Mouse (Mus musculus) left cerebral cortex, postnatal 36 days (tissue): ENCODE data around the gene Stard10. TPM values are rescaled to one million over a fixed set of nuclear protein-coding genes. Genes with fewer than 3 reads are reported as not detected.

Experiments
- DNase-seq, 2 experiments: peaks; one replicate each; pipeline ENCODE4 v3.0.0; 2021 to 2022; ENCODE audit warnings: low spot score in 2 of 2, mixed read lengths in 1 of 2
- intact Hi-C: fragments of 180-260 bp; cut with DNase I; formaldehyde crosslinking; loops from one replicate; pipeline ENCODE4 v1.15.1; 2025
- total RNA-seq, 2 experiments: library from RNA; stranded (reverse); gene quantifications; 2 replicates each; pipeline ENCODE4 v1.2.3; 2021

The Stard10 gene
- total RNA-seq: 10 to 100 TPM; 75.7 to 85.6 TPM

DNA sequence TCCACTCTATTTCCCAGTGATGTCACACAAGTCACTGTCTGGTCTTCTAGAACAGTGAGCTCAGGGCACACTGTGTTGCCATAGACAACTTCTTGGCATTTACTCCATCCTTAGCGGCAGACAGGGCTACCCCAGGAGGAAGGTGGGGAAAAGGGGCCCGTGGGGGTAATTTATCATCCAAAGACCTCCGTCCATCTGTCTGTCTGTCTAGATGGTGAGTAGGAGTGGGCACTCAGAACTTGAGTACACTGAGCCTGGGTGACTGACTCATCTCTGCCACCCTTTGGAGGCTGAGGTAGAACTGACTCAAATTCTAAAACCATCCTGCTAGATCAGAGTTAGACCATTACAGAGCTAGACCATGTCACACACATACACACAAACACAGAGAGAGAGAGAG, at the start of gene Stard10:
Gene Stard10, plus strand, starts transcription at position 73 of the 400 bp plus-strand sequence.
- intact Hi-C loops: no loop called here
- no peak for DNase-seq

DNA sequence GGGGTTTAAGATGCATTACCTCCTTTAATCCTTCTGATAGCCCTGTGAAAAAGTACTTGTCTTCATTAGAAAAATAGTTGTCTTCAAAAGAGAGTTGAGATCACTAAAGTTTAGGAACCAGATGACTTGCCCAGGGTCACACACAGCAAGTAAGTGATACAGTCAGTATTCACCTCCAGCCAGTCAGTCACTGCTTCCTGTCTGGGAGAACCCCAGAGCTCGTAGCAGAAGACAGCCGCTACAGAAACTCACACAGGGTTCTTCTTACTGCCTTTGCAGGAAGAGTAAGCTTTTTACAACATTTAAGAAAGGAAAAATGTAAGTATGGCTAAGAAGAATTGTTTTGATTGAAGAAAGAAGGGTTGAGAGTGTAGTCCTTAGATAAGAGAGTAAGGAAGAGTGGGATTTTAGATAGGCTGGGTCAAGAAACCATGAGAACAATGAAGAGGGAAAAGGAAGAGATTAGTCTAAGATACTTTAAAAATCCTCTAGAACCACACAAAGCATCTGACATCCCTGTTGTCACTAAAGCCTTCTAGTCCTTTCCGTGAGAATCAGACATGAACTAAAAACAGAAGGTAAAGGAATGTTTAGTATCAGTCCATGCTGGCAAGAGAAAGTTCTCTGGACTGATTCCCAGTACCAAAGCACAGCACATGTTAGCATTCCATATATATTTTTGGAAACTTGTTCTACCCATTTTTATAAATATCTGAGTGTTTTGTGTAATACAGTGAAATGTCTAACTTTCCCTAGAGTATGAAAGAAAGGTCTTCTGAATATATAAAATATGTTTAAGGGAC, 49.2 kb upstream of the Stard10 start:
- intact Hi-C loops: no loop called here
- DNase-seq: no peak

DNA sequence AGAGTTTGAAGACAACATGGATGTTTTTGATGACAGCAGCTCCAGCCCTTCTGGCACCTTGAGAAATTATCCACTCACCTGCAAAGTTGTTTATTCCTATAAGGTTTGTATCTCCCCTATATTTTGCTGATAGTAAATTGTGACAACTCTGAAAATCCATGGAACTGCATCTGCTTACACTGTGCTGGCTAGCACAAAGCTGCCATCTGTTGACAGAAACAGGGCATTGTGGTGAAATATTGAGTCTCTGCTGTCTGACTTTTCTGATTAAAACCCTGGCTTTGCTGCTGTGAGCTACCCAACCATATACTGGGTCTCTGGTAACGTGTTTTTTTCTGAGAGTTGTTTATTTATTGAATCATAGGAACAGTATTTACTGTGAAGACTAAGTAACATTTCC, 45.3 kb upstream of the Stard10 start:
- no peak for DNase-seq
- intact Hi-C loops: no loop called here

DNA sequence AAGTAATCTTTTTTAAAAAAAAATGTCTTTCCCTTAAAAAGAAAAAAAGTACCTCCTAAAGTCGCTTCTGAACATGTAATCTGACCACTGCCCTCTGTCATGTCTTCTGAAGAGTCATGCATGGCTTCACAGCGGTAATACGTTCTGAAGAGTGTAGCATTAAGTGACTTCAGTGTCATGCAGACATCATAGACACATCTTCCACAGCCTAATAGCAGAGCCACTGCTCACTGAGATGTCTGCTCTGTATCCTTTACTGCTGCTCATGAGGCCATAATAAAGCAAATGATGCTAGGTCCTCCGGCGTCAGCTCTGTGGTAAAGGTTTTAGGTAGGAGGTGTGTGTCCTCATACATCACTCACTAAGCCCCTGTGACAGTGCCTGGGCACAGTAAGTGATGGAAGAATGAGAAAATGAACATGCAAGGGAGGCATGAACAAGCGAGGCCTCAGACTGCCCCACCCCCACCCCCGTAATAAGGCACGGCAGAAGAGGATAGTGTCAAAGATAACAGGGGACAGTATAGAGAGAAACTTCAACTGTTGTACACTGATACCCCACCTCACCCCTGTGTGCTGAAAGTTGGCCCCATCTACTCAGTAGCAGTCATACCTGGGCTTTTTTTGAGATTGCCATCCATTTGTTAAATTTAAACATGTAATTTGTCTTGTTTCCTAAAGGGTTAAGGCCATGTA, 44.3 kb upstream of the Stard10 start:
- intact Hi-C loops: no loop called here
- DNase-seq: no peak

DNA sequence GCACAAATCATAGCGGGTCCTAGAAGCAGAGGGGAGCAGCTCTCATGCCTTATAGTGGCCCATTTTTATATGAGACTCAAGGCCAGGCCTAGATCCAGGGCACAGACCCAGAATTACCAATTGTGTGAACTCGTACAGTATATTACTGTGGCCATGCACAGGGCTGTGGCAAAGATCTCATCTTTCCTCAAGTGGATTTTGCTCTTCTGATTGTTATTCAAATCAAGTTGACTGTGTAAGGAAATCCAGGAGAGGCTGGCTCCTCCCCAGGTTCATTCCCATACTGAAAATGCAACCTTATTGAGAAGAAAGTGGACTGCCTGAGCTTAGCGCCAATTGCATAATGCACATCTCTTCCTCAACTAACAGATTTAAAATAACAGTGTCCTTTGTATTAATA, 34.2 kb upstream of the Stard10 start:
- DNase-seq: no peak
- intact Hi-C loops: no loop called here

DNA sequence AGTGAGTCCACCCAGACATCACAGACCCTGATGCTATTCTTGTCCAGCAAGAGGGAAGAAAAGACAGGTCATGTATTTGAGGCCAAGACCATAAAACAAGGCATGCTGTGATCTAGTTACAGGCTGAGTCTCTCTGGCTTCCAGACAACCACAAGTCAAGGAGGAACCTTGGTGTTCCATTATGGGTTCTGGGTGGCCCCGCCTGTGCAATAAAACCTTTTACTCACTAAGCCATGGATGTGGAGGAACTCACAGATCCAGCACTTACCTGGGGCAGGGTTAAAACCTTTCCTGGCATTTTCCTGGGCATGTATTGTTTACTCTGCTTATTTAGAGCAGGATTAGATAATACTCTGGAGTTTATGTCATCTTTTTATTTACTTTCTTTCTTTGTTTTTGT, 32.4 kb upstream of the Stard10 start:
- DNase-seq: no peak
- intact Hi-C loops: loop anchor here (2.0 kb wide), 1 partner anchor 224 kb away; no protein-coding TSS in a partner anchor

DNA sequence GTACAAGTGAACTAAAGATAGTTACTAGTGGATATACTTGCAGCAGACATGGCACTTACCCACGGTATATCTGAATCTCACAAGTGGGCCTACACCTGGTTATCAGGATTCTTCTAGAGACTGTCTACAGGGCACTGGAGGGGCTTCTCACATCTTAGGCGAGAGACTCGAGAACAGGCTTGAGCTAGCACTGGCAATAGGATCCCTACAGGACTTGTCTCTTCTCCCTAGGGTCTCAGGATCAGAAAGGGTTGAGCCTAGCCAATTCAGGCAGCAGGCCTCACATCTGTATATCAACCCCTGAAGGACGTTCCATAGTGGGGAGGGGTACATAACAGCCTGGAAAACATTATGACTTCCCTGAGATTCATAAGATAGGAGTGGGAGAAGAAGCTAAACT, 30.0 kb upstream of the Stard10 start:
- intact Hi-C loops: no loop called here
- DNase-seq: no peak

DNA sequence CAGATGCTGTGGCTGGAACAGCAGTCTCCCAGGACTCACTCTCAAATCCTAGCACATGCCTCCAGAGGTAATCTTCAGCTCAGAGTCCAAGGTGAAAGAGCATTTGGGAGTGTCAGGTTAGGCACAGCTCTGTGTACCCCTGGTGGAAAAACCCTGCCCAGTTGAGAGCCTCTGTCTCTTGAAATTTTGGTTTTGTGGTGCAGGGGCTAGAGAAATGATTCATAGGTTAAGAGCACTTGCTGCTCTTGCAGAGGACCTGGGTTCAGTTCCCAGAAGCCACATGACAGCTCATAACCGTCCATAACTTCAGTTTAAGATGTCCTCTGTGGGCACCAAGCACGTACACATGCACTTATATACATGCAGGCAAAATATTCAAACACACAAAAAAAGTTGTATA, 29.1 kb upstream of the Stard10 start:
- DNase-seq: no peak
- intact Hi-C loops: no loop called here

DNA sequence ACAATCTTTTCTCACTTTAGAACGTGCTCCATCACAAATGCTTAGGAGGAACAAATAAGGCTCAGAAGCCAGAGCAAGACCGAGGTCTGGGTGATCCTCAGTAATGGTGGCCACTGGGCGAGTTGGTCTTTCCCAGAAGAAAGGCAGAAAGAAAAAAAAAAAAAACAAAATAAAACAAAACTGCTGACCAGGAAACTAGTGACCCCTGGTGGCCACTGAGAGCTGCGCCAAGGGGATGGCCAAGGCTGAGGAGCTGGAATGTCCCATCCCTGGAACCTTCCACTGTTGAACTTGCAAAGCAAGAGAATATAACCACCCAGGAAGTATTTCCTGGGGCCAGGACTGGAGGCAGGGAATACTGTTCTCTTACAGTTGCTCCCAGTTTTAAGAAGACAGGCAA, 28.4 kb upstream of the Stard10 start:
- intact Hi-C loops: no loop called here
- no peak for DNase-seq

DNA sequence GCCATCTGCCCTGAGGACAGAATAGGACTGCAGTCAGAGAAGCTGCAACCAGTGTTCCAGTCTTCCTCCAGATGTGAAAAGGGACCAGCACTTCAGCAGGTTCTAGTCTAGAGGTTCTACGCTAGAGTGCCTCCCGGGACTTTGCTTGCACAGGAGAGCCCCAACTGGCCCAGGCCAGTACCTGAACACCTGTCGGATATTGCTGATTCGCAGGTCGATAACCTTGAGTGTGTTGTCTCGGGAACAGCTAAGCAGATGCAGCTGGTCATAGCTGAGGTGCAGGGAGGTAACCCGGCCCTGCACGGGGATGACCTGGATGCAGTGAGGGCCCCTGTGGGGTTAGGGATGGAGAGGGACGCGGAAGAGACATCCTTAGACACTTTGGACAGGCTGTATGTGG, 26.5 kb upstream of the Stard10 start:
- intact Hi-C loops: loop anchor here (10.0 kb wide), 1 partner anchor 386 kb away; no protein-coding TSS in a partner anchor

DNA sequence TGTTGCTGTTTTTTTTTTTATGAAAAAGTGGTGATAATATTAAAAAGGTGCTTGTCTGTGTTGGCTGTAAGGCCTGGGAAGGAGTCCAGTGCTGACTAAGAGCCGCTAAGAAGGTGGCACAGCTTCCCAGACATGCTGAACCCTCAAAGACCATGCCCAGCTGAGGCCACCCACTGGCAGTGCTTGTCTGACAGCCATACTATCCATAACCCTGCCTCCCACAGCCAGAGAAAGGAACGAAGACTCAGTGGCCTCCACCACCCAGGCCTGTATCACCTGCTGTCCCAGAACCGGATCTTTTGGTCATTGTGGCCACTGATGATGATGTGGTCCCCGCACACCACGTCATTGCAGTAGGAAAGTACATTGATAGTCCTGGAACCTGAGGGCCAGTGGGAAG, 25.7 kb upstream of the Stard10 start:
- no peak for DNase-seq
- intact Hi-C loops: loop anchor here (10.0 kb wide), 1 partner anchor 386 kb away; no protein-coding TSS in a partner anchor

More for the DNA sequence above, 26.5 kb upstream of the Stard10 start:
- no peak for DNase-seq

DNA sequence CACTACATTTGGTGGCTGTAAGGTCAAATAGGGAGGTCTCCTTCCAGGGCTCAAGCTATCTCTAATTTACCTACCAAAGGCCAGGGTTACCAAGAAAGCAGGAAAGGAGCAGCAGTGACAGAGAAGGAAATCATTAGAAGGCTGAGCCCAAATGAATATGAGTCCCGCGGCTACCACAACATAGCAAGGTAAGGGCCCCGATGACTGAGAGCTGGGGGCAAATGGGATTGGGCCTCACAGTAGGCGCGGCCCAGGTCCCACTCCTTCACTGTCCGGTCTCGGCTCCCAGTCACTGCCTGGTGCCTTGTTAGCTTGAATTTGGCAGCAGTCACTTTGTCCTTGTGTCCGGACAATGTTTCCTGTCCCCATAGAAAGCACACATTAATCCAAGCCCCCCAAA, 25.2 kb upstream of the Stard10 start:
- DNase-seq: no peak
- intact Hi-C loops: loop anchor here (10.0 kb wide), 1 partner anchor 387 kb away; no protein-coding TSS in a partner anchor

DNA sequence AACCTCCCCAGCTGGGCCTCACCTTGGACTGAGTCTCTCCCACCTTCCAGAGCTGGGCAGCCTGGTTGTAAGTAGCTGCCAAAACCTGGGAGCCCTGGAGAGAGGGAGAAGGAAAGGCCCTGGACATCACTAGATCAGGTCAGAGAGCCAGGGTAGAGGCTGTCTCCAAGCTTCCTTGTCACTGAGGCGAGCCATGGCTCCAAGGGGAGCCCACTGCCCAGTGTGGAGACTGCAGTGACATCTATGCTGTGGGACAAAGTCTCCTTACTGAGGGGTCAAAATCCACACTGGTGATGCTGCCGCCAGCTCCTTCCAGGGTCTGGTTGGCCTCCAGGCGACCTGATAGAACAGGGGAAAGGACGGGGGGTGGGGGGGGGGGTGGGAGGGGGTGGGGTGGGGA, 24.8 kb upstream of the Stard10 start:
- no peak for DNase-seq
- intact Hi-C loops: loop anchor here (10.0 kb wide), 1 partner anchor 387 kb away; no protein-coding TSS in a partner anchor

DNA sequence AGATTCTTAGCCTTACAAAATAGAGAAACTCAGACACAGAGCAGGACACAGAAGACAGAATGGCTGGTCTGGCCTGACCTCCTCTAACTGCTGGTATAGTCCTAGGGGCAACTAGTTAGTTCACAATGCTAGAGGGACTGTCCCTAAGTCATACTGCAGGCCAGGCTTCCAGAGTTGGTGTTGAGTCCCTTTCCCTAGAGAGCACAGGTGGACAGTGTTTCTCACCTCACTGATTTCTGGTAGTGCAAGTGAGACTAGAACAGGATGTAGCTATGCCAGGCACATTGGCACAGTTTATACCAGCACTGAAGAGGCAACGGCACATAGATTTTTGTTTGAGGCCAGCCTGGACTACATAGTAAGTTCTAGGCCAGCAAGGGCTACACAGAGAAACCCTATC, 24.2 kb upstream of the Stard10 start:
- intact Hi-C loops: loop anchor here (10.0 kb wide), 1 partner anchor 388 kb away; no protein-coding TSS in a partner anchor
- DNase-seq: no peak

DNA sequence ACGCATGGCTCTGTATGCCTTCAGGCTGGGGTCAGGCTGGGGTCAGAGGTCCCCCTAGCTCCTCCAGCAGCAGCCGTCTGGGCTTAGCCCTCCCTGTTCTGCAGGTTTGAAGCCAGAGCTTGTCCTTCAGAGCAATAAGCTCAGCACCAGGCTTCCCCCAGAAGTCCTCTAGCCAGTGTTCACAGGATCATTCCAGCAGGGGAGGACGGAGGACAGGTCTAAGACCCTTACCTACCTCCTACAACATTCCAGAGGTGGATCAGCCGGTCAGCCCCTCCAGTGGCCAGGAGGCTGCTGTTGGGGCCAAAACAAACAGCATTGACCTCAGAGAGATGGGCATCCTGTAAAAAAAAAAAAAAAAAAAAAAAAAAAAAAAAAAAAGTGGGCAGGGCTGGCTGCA, 23.7 kb upstream of the Stard10 start:
- no peak for DNase-seq
- intact Hi-C loops: loop anchor here (10.0 kb wide), 1 partner anchor 388 kb away; no protein-coding TSS in a partner anchor

DNA sequence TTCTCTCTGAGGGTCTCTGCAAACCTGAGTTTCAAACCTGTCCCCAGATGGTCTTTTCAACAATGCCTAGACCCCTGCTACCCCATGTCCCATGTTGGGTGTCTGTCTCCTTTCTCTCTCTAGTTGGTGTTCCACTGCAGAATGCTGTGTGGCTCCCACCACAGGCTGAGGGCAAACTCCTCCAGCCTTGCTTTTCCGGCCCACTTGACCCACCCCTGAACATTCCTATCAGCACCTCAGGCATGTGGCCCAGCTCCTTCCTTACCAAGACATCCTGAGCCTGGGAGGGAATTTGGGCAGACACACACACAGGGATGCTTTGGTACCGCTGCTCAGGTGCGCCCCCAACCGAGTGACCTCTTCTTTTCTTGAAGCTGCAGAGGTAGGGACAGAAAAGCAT, 23.3 kb upstream of the Stard10 start:
- no peak for DNase-seq
- intact Hi-C loops: loop anchor here (10.0 kb wide), 1 partner anchor 389 kb away; no protein-coding TSS in a partner anchor

DNA sequence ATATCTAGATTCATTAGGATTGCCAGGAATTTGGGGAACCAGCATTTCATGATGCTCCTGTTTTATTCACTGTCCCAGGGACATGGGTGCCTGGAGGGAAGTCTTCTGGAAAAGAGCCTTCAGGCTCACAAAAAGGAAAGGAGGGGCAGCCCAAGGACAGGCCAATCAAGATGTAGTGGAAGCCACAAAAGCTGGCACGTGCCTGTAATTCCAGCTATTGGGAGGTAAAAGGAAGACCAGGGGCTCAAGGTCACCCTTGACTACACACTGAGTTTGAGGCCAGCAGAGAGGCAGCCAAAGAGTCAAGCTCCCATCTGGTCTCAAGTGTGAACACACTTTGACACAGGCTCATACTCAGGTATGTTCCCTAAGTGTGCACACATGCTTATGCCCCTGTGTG, 21.4 kb upstream of the Stard10 start:
- intact Hi-C loops: loop anchor here (10.0 kb wide), 1 partner anchor 391 kb away; no protein-coding TSS in a partner anchor

DNA sequence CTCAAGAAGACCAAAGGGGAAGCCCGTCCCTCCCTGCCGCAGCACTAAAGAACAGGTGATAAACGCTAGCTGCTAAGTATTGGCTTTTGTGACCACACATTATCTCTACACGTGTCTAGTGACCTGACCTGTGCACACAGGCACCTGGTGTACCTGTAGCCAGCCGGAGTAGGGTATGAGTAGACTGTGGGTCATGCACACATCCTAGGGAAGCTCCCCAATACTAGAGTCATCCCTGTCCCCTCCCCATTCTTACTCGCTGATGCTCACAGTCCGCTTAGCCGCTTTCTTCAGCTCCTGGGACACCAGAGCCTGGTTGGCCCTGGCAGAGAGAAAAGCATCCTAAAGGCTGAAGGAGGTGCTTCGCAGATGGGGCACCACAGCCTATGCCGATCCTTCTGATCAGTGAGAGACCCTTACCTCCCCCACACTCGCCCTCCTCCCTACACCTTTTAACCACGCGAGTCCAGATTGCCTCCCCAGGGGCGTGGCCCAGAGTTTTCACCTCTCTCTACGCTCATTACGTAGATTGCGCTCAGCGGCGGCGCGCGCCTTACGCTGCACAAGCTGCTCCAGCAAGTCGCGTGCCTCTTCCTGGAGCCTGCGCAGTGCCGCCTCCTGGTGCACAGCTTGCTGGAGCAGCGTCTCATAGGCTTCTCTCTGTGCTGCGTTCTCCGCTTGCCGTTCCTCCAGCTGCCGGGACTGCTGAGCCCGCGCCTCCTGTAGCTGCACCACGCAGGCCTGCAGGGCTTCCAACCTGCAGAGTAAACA, 20.4 kb upstream of the Stard10 start:
- intact Hi-C loops: loop anchor here (10.0 kb wide), 1 partner anchor 392 kb away; no protein-coding TSS in a partner anchor
- DNase-seq: peak; percentile 89 to 90

More for the DNA sequence above, 21.4 kb upstream of the Stard10 start:
- no peak for DNase-seq

DNA sequence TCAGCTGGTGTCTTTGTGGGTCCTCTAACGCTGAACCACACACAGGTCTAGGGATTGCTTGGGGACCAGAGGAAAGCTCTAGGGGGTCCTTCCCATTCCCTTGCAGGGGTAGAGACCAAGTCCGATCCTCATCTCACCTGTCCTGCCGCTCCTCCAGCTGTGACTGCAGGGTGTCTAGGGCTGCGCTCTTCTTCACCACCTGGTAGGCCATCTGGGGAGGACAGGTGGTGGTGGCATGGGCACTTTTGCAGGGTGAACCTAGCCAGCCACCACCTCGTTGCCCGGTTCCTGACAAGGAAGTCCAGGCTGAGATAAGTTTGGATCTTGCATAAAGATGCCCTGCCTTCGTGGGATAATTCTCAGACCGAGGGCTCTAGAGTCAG, 19.9 kb upstream of the Stard10 start:
- DNase-seq: no peak
- intact Hi-C loops: loop anchor here (10.0 kb wide), 1 partner anchor 392 kb away; no protein-coding TSS in a partner anchor

DNA sequence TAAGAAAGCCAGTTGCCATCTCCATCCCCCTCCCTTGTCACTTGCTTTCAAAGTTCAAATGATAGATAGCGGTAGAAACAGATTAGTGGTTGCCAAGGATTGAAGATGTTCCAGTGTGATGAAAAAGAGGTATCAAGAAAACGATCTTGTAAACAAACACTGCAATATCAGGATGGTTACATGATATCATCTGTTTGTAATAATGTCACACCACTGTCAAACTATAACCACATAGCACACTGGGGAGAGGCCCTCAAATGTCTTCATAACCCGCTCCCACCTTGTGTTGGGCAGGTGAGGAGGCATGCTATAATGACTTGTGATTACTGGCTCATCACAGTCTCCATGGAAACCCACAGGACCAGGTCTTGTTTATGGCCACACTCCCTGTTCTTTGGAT, 18.5 kb upstream of the Stard10 start:
- DNase-seq: no peak
- intact Hi-C loops: loop anchor here (10.0 kb wide), 1 partner anchor 394 kb away; no protein-coding TSS in a partner anchor
